Mouse (Mus musculus) kidney, postnatal 25 days (tissue): ENCODE measurements around the gene R3hcc1l.
A peak's percentile ranks its signal among the peaks of the same experiment; 100 is the strongest.

ENCODE experiments used
- DNase-seq, 2 experiments: peaks; one replicate each; pipeline ENCODE4 v3.0.0; 2021; ENCODE audit warnings: mixed read lengths in 2 of 2

Gene R3hcc1l

DNA sequence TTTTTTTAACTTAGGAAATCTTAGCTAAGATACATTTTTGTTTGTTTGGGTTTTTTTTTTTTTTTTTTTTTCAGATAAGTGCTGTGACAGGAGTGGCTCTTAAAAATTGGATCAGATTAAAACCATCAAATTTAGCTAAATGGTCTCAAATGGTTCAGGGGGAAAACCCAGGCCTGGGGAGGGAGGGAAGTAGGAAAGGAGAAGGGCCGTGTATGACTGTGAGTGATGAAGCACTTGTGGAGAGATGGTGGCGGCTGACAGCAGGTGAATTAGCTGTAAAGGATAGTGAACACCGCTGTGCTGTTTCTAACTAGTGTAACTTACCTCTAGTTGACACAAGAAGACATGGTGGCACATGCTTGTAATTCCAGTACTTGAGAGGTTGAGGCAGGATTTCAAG is 40.1 kb downstream of the R3hcc1l start:
- no peak for DNase-seq

DNA sequence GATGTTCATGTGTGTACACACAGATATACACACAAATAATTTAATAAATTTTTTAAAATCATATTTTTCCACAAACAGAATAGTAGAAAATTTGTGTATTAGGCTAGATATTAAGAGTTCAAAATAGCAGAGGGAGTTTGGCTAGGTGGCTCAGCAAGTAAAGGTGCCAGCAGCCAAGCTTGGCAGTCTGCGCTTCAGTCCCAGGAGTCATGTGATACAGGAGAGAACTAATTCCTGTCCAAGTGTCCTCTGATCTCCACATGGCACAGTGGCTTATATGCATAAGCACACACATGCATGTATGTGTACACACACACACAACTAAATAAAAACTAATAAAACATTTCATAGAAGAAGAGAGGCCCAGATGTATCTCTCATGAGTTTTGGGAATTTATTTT is 43.4 kb downstream of the R3hcc1l start:
- peak in 1 of 2 experiments; percentile 10 for DNase-seq

- DNase-seq = no peak
Measured at GRCm38 (mm10) chr19:42562981-42563380, 44.4 kb downstream of the R3hcc1l start.

DNA sequence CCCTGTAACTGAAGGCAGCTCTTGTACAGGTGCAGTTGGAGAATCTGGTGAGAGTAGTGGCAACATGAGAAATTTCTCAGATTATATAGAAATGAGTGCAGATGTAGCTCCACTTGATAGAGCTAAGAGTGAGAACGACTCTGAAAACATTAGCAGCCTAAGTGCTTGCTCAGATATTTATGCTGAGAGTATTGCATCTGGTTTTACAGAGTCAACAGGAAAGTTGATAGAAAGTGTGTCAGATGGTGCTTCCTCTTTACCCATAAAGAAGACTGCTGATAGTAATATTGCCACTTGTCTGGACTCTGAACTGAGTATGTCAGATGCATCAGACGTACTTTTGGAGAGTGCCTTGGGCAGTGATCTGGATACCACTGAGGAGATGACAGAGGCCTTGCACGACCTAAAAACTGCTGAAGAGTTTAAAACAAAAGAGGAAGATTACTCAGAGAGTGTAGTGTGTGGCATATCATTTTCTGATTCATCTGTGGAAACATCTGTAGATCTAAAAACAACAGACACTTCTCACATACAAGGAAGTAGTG is 45.2 kb downstream of the R3hcc1l start:
- DNase-seq = no peak

GRCm38 (mm10) chr19:42566283-42567019 is 47.9 kb downstream of the R3hcc1l start:
- peak in 1 of 2 experiments; percentile 42 for DNase-seq

DNA sequence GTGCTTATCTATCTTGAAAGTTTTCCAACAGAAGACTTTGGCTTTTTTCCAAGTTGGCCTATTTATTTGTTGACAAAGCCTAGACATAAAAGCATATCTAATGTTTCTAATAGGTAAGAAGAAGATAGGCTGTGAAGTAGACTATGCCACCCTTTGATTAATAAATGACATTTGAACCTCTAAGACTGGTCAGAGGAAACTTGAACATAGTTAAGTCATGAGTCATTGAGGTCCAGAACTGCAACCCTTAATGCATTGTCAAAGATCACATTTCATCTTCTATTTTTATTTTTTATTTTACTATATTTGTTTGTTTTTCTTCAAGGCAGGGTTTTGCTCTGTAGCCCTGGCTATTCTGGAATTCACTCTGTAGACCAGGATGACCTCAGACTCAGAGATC is 48.5 kb downstream of the R3hcc1l start:
- no peak for DNase-seq

- DNase-seq = no peak
Measured at GRCm38 (mm10) chr19:42569076-42569475, 50.5 kb downstream of the R3hcc1l start.

DNA sequence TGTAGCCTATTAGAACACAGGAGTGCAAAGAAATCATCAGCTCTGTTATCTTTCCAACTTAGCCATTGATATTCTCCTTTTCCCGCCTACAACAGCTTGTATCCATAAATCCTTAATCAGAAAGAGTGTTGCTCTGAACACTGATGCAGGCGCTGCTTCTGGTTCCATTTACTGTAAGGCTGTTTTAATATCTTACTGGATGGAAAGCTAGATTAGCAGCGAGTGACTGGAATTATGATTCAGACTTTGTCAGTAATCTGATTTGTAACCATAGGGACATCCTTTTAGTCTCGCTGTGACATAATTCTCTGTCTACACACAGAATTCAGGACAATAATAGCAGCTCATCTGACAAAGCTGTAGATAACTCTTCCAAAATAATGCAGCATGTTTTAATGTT is 52.7 kb downstream of the R3hcc1l start:
- DNase-seq = no peak

DNA sequence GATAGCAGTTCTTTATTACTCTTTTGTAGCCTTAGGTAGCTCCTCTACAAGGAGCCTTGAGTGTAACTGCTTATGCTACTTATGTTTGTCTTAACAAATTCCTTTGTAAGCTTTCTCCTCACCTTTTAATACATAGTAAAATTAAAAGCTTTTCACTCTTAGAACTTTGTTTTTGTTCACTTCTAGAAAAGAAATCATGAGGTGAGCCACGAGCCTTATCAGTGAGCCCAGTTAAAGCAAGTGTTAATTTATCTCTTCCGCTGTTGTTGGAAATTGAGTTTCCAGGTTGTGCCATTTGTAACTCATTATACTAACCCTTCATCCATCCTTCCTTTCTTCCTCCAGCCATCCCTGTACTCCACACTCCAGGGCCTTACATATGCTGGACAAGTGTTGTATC is 56.8 kb downstream of the R3hcc1l start:
- no peak for DNase-seq

- DNase-seq = no peak
Measured at GRCm38 (mm10) chr19:42576856-42577255, 58.3 kb downstream of the R3hcc1l start.

GRCm38 (mm10) chr19:42578631-42579030 is 60.1 kb downstream of the R3hcc1l start:
- DNase-seq = no peak

GRCm38 (mm10) chr19:42580701-42581100 is 62.1 kb downstream of the R3hcc1l start:
- no peak for DNase-seq

GRCm38 (mm10) chr19:42582811-42583370 is 64.3 kb downstream of the R3hcc1l start:
- DNase-seq = no peak

DNA sequence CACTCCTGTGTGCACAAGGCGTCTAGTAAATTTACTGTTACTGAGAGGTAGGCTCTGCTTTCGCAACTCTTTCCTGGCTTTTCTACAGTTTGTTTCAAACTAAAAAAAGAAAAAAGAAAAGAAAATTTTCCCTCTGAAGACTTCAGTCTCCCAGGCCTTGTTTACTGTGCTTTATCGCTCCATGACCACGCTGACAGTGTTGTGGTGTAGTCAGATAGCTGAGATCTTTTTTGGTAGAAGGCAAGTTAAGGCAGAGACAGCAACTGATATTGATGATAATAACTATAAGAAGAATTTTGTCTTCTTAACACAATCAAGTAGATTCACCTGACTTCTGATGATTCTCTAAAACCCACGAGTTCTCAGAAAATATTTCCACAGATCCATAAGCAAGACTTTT is 65.1 kb downstream of the R3hcc1l start:
- no peak for DNase-seq

DNA sequence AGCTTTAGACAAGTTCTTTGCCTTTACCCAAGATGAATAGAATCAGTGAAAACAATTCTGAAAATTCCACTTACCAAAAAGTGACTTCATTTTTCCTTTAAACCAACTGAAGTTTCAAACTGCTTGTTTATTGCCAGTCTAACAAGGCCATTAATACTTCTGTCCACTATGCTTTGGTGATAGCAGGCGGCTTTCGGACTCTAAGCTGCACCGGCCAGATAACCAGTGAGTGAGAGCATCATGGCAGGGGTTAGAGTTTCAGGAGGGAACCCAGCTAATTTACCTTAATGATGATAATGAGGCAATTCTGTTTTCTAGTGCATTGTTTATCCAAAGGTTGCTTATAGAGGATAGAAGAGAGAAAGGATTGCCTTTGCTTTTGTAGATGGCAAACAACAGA is 65.6 kb downstream of the R3hcc1l start:
- no peak for DNase-seq

DNA sequence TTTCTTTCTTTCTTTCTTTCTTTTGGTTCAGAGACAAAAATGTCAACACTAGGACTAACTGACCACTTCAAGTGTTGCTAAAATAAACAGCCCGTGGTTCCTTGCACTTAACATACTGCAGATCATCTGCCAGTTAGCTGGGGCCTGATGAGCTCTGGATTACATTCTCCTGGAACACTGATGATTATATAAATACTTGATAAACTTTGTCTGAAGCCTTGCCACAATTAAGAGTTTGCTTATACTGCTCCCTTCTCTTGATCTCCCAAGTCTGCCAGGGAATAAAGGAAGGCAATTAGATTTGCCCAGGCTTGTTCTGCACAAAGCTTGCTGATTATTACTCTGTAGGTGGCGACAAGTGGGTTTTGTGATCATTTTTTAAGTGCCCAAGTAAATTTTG is 69.1 kb downstream of the R3hcc1l start:
- no peak for DNase-seq

- DNase-seq = no peak
Measured at GRCm38 (mm10) chr19:42589246-42589645, 70.7 kb downstream of the R3hcc1l start.

GRCm38 (mm10) chr19:42591534-42591933 is 73.0 kb downstream of the R3hcc1l start:
- DNase-seq = no peak

- no peak for DNase-seq
Measured at GRCm38 (mm10) chr19:42593456-42593855, 74.9 kb downstream of the R3hcc1l start.

GRCm38 (mm10) chr19:42595066-42595465 is 76.5 kb downstream of the R3hcc1l start:
- no peak for DNase-seq

DNA sequence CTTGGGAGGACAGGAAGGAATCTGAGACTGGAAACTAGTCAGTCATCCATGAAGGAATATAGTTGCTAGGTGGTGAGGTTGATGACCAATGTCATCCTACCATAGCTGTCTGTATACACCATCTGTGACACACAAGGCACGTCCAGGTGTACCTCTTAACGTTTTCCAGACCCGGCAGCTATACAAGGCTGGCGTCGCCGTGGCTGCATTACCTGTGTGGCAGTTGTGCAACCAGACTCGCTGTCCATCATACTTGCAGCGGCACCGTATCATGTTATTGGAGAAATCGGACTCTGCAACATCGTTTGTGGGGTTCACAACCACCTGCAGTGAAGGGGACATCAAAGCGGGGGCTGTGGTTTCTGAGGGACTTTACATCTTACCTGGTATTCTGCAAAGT is 78.7 kb downstream of the R3hcc1l start:
- no peak for DNase-seq

DNA sequence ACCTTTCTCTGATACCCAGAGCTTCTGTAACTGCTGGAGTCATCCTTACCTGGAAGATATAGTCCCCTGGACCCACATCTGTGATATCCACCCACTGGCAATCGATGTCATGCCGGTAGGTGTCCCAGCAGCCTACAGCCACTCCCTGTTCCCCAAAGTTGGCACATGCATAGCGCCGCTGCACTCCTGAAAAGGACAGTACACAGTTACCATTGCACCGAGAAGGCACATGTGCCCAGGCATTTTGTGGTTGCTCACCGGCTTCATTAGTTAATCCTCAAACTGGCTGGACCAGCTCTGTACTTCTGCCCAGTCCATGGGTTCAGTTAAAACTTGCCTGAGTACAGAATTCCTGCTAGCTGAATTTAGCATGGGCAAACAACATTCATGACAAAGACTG is 79.3 kb downstream of the R3hcc1l start:
- DNase-seq = peak; percentile 24 to 60

- peak; percentile 45 to 73 for DNase-seq
Measured at GRCm38 (mm10) chr19:42599891-42600290, 81.3 kb downstream of the R3hcc1l start.

- no peak for DNase-seq
Measured at GRCm38 (mm10) chr19:42600591-42600990, 82.0 kb downstream of the R3hcc1l start.

DNA sequence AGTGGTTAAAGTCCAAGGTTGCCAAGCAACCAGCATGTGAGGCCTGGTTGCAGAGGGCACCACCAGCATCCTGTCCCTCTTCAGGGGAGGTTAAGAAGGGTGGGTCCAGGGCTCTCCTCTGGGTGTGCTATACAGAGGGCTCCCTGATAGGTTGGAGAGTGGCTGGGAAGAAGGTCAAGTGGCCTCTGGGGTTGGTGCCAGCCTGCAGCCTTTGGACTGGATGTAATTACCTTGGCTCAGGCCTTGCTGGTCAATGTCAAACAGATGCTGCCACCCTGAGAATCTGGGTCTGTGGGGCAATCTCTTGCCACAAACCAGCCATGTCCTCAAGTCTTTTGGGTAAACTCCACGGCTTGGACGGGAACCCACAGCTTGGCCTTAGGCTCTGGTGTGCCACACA is 82.9 kb downstream of the R3hcc1l start:
- peak; percentile 59 to 84 for DNase-seq
